Mouse (Mus musculus): Measurements from ENCODE around the gene Trappc2l.
A peak's percentile ranks its signal among the peaks of the same experiment; 100 is the strongest.

Gene Trappc2l

GRCm38 (mm10) chr8:122580926-122581325 lies 30.5 kb upstream of the Trappc2l start:
- peak; percentile 38 for DNase-seq (ENCODE audit: low read depth, low spot score)

GRCm38 (mm10) chr8:122584981-122585380 lies 26.5 kb upstream of the Trappc2l start:
- DNase-seq (ENCODE audit: low read depth, low spot score): no peak

GRCm38 (mm10) chr8:122585411-122585891 lies 26.0 kb upstream of the Trappc2l start:
- no peak for DNase-seq (ENCODE audit: low read depth, low spot score)

- DNase-seq (ENCODE audit: low read depth, low spot score): peak; percentile 28
These were observed 25.3 kb upstream of the Trappc2l start for GRCm38 (mm10) chr8:122586171-122586570.

- no peak for DNase-seq (ENCODE audit: low read depth, low spot score)
These were observed 24.7 kb upstream of the Trappc2l start for GRCm38 (mm10) chr8:122586749-122587148.

- no peak for DNase-seq (ENCODE audit: low read depth, low spot score)
These were observed 18.2 kb upstream of the Trappc2l start for GRCm38 (mm10) chr8:122593240-122593639.

GRCm38 (mm10) chr8:122593783-122594507 lies 17.5 kb upstream of the Trappc2l start:
- no peak for DNase-seq (ENCODE audit: low read depth, low spot score)

- DNase-seq (ENCODE audit: low read depth, low spot score): no peak
These were observed 15.4 kb upstream of the Trappc2l start for GRCm38 (mm10) chr8:122596031-122596430.

- DNase-seq (ENCODE audit: low read depth, low spot score): no peak
These were observed 10.8 kb upstream of the Trappc2l start for GRCm38 (mm10) chr8:122600666-122601065.

- DNase-seq (ENCODE audit: low read depth, low spot score): no peak
These were observed 6.8 kb upstream of the Trappc2l start for GRCm38 (mm10) chr8:122604640-122605039.

GRCm38 (mm10) chr8:122605367-122605766 lies 6.1 kb upstream of the Trappc2l start:
- no peak for DNase-seq (ENCODE audit: low read depth, low spot score)

- DNase-seq (ENCODE audit: low read depth, low spot score): no peak
These were observed 4.6 kb upstream of the Trappc2l start for GRCm38 (mm10) chr8:122606810-122607209.

GRCm38 (mm10) chr8:122610209-122610608 lies 1.2 kb upstream of the Trappc2l start:
- no peak for DNase-seq (ENCODE audit: low read depth, low spot score)

GRCm38 (mm10) chr8:122610612-122611277 lies 695 bp upstream of the Trappc2l start:
- DNase-seq (ENCODE audit: low read depth, low spot score): no peak

- DNase-seq (ENCODE audit: low read depth, low spot score): no peak
These were observed 4.9 kb downstream of the Trappc2l start for GRCm38 (mm10) chr8:122616181-122616905.

- DNase-seq (ENCODE audit: low read depth, low spot score): peak; percentile 58
These were observed 6.6 kb downstream of the Trappc2l start for GRCm38 (mm10) chr8:122617947-122618546.

GRCm38 (mm10) chr8:122618660-122619378 lies 7.4 kb downstream of the Trappc2l start:
- no peak for DNase-seq (ENCODE audit: low read depth, low spot score)

GRCm38 (mm10) chr8:122620446-122620845 lies 9.0 kb downstream of the Trappc2l start:
- DNase-seq (ENCODE audit: low read depth, low spot score): no peak

GRCm38 (mm10) chr8:122622727-122623126 lies 11.3 kb downstream of the Trappc2l start, which contains the start of gene Pabpn1l:
Pabpn1l (minus strand) TSS chr8:122622739.
- DNase-seq (ENCODE audit: low read depth, low spot score): no peak

- no peak for DNase-seq (ENCODE audit: low read depth, low spot score)
These were observed 12.6 kb downstream of the Trappc2l start for GRCm38 (mm10) chr8:122623844-122624642.
